Mouse (Mus musculus) E14TG2a.4 (cell line): Measurements from ENCODE around the gene Tgm4.

ENCODE experiments used
- CTCF ChIP-seq: conservative IDR thresholded peaks from 2 replicates; pipeline ENCODE4 v1.5.1; 2014; ENCODE audit warnings: low read length
- NANOG ChIP-seq: IDR thresholded peaks from 2 replicates; pipeline ENCODE4 v1.6.1; 2014; ENCODE audit warnings: borderline replicate concordance, low read length, mixed read lengths
- POU5F1 ChIP-seq: IDR thresholded peaks from 2 replicates; pipeline ENCODE4 v1.6.1; 2014; ENCODE audit warnings: low read length, borderline replicate concordance

DNA sequence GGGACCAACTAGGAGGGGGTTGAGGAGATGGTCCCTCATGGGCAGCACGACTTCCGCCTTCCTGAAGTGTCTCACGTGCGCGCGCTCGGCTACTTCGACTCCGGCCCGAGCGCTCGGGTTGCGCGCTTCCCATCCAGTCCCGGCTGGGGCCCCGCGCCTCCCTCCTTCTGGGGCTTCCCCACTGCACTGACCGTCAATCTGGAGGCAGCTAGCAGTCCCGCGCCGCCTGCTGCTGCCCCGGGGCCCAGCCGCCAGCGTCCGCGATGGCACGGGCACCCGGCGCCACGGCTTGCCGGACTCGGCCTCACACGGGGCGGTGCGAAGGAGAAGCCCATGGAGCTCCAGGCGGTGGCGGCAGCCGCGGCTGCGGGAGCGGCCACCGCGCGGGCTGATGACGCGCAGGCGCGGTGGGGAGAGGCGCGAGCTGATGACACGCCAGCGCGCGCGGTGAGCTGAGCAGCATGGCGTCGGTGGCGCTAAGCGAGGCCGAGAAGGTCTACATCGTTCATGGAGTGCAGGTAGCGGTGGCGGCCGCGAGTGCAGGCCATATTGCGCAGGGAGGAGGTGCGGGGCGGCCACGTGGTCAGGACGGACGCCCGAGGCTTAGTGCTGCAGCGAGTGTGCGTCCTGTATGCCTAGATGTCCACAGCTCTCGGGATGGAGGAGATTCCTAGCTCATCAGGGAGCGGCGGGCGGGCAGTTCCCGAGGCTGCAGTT, 78.4 kb downstream of the Tgm4 start, which contains the start of the genes Zdhhc3 and Exosc7:
- TF ChIP-seq CTCF (no peak), POU5F1 (no peak), NANOG (no peak)
